Mouse (Mus musculus) lung, postnatal 0 days (tissue): Measurements from ENCODE around the gene Dync1i2. TPM values are rescaled to one million over a fixed set of nuclear protein-coding genes. Genes with fewer than 3 reads are reported as not detected.
A peak's percentile ranks its signal among the peaks of the same experiment; 100 is the strongest.

ENCODE experiments used
- ATAC-seq: fragments of 200-750 bp; cut with Nextera tagmentation; 2 replicates; pipeline ENCODE4 v1.8.0; 2017; ENCODE audit warnings: moderate library complexity
- DNase-seq: peaks from one replicate; pipeline ENCODE4 v3.0.0-alpha.2; 2016; ENCODE audit warnings: low spot score
- H3K27ac ChIP-seq: fragments of 300-500 bp; sonication (generic); 2 replicates; pipeline ENCODE4 v1.5.1; 2014; ENCODE audit warnings: antibody characterized with exemption, mild to moderate bottlenecking, low read length, mixed read lengths
- H3K27me3 ChIP-seq: fragments of 300-500 bp; sonication (generic); replicated peaks from 2 replicates; pipeline ENCODE4 v1.6.1; 2014; ENCODE audit warnings: low read length, mixed read lengths; ENCODE audit not compliant: insufficient read depth
- H3K36me3 ChIP-seq: fragments of 300-500 bp; sonication (generic); 2 replicates; pipeline ENCODE4 v1.6.1; 2014; ENCODE audit warnings: low read length, mixed read lengths; ENCODE audit not compliant: insufficient read depth
- H3K4me1 ChIP-seq: fragments of 300-500 bp; sonication (generic); 2 replicates; pipeline ENCODE4 v1.6.1; 2014; ENCODE audit warnings: antibody characterized with exemption, low read depth, low read length, mixed read lengths; ENCODE audit not compliant: insufficient read depth
- H3K4me2 ChIP-seq: fragments of 300-500 bp; sonication (generic); replicated peaks from 2 replicates; pipeline ENCODE4 v1.6.1; 2014; ENCODE audit warnings: low read depth, mild to moderate bottlenecking, low read length, moderate library complexity, mixed read lengths
- H3K4me3 ChIP-seq: fragments of 300-500 bp; sonication (generic); 2 replicates; pipeline ENCODE4 v1.5.1; 2014; ENCODE audit warnings: low read depth, low read length
- H3K9ac ChIP-seq: fragments of 300-500 bp; sonication (generic); replicated peaks from 2 replicates; pipeline ENCODE4 v1.6.1; 2014; ENCODE audit warnings: low read depth, mild to moderate bottlenecking
- H3K9me3 ChIP-seq: fragments of 300-500 bp; sonication (generic); 2 replicates; pipeline ENCODE4 v1.6.1; 2016; ENCODE audit warnings: low read length, mixed read lengths
- CTCF ChIP-seq: IDR thresholded peaks from 2 replicates; pipeline ENCODE4 v1.5.1; 2016; ENCODE audit warnings: antibody characterized with exemption, mild to moderate bottlenecking
- EP300 ChIP-seq: IDR thresholded peaks from 2 replicates; pipeline ENCODE4 v1.6.1; 2016; ENCODE audit warnings: antibody characterized with exemption, mild to moderate bottlenecking, control low read depth
- WGBS: fragments of 180-500 bp; shearing (Covaris S2); extraction: QIAGEN DNeasy Blood & Tissue Kit; methylation state at CpG from one replicate; pipeline ENCODE4 v1.1.7; 2014; 5-methylcytosine and 5-hydroxymethylcytosine counted together
- polyA plus RNA-seq: library from polyadenylated mRNA; unstranded; fragments of >200 nt; fragmentation: Nextera tagmentation; extraction: Ambion mirVana; gene quantifications from 2 replicates; pipeline ENCODE4 v1.2.1, GENCODE M21; 2015

The Dync1i2 gene
- polyA plus RNA-seq, 1 experiment from 2014 or later = 76.6 TPM

DNA sequence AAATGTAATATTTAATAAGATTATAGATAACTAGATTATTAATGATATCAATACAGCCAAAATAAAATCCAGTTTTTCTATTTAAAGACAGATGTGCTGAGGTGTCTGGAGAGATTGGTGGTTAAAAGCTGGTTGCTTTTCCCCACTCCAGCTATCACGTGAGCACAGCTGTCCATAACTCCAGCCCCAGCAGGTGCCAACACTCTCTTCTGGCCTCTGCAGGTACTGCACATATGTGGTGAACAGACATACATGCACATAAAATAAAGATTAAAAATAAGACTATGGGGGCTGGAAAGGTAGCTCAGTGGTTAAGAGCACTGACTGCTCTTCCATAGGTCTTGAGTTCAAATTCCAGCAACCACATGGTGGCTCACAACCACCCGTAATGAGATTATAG lies 30.0 kb downstream of the Dync1i2 start:
- H3K27ac ChIP-seq = no peak overlapping the region
- H3K9ac ChIP-seq = no peak overlapping the region
- TF ChIP-seq EP300 (no peak), CTCF (no peak)
- no peak overlapping the region for H3K4me3 ChIP-seq
- no peak overlapping the region for H3K4me2 ChIP-seq
- no peaks in the 10 kb centered on the region for H3K4me1 ChIP-seq
- peaks cover 3% of the 10 kb centered on the region; the same call in 1 of the 2 replicates for H3K36me3 ChIP-seq
- 97% methylated on average over 2 of the region's 2 CpGs for WGBS
- no peaks in the 10 kb centered on the region for H3K9me3 ChIP-seq
- no peaks in the 10 kb centered on the region for H3K27me3 ChIP-seq
- DNase-seq (no peak), ATAC-seq (no peak)

DNA sequence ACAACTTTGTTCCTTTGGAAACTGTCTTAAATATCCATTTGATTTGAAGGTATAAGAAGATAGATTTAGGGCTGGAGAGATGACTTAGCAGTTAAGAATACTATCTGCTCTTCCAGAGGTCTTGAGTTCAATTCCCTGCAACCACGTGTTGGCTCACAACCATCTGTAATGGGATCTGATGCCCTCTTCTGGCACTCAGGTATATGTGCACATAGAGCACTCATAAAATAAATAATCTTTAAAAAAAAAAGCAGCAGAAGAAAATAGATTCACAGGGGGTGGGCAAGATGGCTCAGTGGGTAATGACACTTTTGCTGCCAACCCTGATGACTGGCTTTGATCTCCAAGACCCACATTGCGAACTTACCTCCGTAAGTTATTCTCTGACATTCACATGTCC lies 30.7 kb downstream of the Dync1i2 start:
- H3K36me3 ChIP-seq = peaks cover 3% of the 10 kb centered on the region; the same call in 1 of the 2 replicates
- H3K27ac ChIP-seq = no peak overlapping the region
- 90% methylated on average over 3 of the region's 3 CpGs for WGBS
- H3K9me3 ChIP-seq = no peaks in the 10 kb centered on the region
- no peak overlapping the region for H3K9ac ChIP-seq
- ATAC-seq (no peak), DNase-seq (no peak)
- H3K4me2 ChIP-seq = no peak overlapping the region
- H3K4me3 ChIP-seq = no peak overlapping the region
- no peaks in the 10 kb centered on the region for H3K27me3 ChIP-seq
- H3K4me1 ChIP-seq = no peaks in the 10 kb centered on the region
- TF ChIP-seq EP300 (no peak), CTCF (0 out of 2 replicates have a peak, but pooled peaks have one; percentile 17)

DNA sequence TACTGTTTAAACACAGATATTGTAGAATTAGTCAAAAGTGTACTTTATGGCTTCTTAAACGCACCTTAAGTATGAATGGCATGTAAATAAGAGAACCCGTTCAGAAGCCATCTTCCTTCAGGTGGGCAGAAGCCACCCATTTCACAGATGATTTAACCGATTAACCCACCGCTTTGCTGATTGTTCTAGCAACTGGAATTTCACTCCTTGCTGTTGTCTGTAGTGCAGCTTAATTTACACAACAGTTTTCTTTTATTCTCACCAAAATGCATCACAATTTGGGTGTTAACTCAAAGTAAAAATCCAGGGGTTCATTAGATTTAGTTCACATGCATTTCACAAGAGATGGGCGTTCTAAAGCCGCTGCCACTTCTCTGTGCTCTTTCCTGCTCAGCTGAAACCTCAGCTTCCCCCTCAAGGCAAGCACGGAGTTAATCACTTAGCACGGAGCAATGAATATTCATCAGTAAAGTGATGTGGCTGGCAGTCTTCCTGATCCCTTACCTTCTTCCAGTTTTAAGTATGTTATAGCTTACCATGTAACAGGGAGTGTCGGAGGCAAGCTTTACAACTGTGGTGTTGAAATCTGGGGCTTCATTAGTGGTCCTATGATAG lies 31.7 kb downstream of the Dync1i2 start:
- H3K36me3 ChIP-seq = peaks cover 8% of the 10 kb centered on the region
- no peak for TF ChIP-seq CTCF
- TF ChIP-seq EP300 = no peak
- H3K4me1 ChIP-seq = no peaks in the 10 kb centered on the region
- no peak overlapping the region for H3K4me2 ChIP-seq
- no peak overlapping the region for H3K4me3 ChIP-seq
- H3K9me3 ChIP-seq = no peaks in the 10 kb centered on the region
- no peak overlapping the region for H3K9ac ChIP-seq
- ATAC-seq (no peak), DNase-seq (no peak)
- WGBS = 74% methylated on average over 9 of the region's 9 CpGs
- H3K27ac ChIP-seq = no peak overlapping the region
- H3K27me3 ChIP-seq = no peaks in the 10 kb centered on the region

DNA sequence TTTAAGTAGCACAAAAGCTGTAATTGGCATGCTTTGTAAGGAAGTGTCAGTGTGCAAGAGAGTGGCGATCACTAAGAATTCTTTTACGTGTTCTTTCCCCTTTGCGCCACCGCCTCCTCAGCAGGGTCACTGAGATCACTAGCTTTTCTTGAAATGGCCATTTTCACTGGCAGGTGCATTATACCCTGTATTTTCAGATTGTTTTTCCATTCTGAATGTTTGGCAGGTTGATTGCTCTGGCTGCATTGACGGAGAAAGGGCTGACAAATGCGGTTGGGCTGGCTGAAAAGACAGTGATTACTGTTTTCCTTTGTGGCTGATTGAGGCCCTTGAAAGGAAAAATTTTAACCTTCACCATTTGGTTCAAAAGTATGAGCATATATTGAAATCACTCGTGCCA lies 33.3 kb downstream of the Dync1i2 start:
- H3K9ac ChIP-seq = no peak overlapping the region
- H3K27ac ChIP-seq = no peak overlapping the region
- H3K4me1 ChIP-seq = no peaks in the 10 kb centered on the region
- WGBS = 93% methylated on average over 7 of the region's 7 CpGs
- no peak overlapping the region for H3K4me3 ChIP-seq
- no peak overlapping the region for H3K4me2 ChIP-seq
- no peaks in the 10 kb centered on the region for H3K27me3 ChIP-seq
- H3K36me3 ChIP-seq = peaks cover 15% of the 10 kb centered on the region
- TF ChIP-seq CTCF = no peak
- TF ChIP-seq EP300 = no peak
- no peaks in the 10 kb centered on the region for H3K9me3 ChIP-seq
- DNase-seq = no peak
- ATAC-seq = no peak

DNA sequence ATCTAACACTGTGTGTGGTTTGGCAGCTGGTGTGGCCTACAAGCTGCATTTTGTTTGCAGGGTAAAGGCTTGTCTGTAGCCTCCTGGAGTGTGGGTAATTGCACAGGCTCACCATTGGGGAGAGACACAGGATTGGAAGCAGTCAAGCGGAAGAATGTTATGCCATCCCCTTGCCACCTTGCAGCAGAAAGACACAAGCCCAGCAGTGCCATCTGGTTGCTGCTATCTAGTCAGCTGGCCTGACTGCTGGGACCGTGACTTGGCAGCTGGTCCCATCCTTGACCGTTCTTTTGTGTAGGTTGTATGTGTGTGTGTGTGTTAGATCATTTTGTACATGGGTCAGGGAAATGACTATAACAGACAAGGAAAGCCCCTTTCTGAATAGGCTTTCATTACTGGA lies 33.9 kb downstream of the Dync1i2 start:
- WGBS = 91% methylated on average over 3 of the region's 3 CpGs
- H3K36me3 ChIP-seq = peaks cover 21% of the 10 kb centered on the region; the same call in 1 of the 2 replicates
- H3K9ac ChIP-seq = no peak overlapping the region
- no peaks in the 10 kb centered on the region for H3K4me1 ChIP-seq
- no peaks in the 10 kb centered on the region for H3K9me3 ChIP-seq
- no peak overlapping the region for H3K4me3 ChIP-seq
- TF ChIP-seq EP300 (no peak), CTCF (no peak)
- ATAC-seq (no peak), DNase-seq (no peak)
- H3K27me3 ChIP-seq = no peaks in the 10 kb centered on the region
- H3K27ac ChIP-seq = no peak overlapping the region
- no peak overlapping the region for H3K4me2 ChIP-seq

DNA sequence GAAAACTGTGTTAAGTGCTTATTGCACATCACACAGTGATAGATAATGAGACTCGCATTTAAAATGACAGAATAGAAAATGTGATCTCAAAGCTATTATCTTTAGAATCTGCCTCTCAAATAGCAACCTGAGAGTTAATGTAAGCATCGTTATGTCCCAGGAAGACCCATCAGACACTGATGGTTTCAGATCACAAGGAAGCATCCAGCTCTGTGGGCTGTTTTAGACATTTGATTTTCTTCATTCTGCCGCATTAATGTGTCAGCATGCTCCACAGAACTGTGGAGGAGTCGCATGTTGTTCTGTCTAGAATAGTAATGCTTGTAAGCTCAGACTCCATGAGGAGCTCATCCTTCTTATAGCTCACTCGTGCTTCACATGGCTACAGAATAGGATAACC lies 34.6 kb downstream of the Dync1i2 start:
- Histone ChIP-seq H3K4me2 (no peak overlapping the region), H3K27me3 (no peaks in the 10 kb centered on the region), H3K4me1 (no peaks in the 10 kb centered on the region), H3K9ac (no peak overlapping the region), H3K27ac (no peak overlapping the region), H3K4me3 (no peak overlapping the region), H3K9me3 (no peaks in the 10 kb centered on the region), H3K36me3 (peaks cover 27% of the 10 kb centered on the region; the same call in 1 of the 2 replicates)
- DNase-seq (no peak), ATAC-seq (no peak)
- WGBS = 93% methylated on average over 5 of the region's 5 CpGs
- TF ChIP-seq CTCF (no peak), EP300 (no peak)
